ENCODE assay signal across 12 mouse cellular contexts in genomic region chr13:116514640-116515311, GRCm38 (mm10).
DNase-seq lines count a peak whose midpoint lies in the region; ATAC-seq and TF ChIP-seq lines count a peak whose summit lies in the region.
"Had no signal": no experiment of that assay in that cellular context is flagged by ENCODE, and none has a peak within 500 bp of the region (broad histone marks: within the 10 kb centered on the region; RNA-seq: fewer than 3 reads in every experiment).

No protein-coding gene starts in this region.

- H3K36me3 ChIP-seq in heart, embryonic 13.5 days = no peaks in the 10 kb centered on the region
- no peaks in the 10 kb centered on the region for H3K36me3 ChIP-seq in heart, adult 2 months (ENCODE audit: control insufficient read depth, insufficient read depth, low read length)
- H3K36me3 ChIP-seq in hindbrain, embryonic 11.5 days (ENCODE audit: control insufficient read depth, insufficient read depth, low read length) = no peaks in the 10 kb centered on the region
- no peaks in the 10 kb centered on the region for H3K36me3 ChIP-seq in midbrain, embryonic 15.5 days (replicated peaks)
- H3K36me3 ChIP-seq: lung, embryonic 15.5 days; stomach, embryonic 15.5 days had no signal

- no peak for DNase-seq in heart, adult 2 months
- DNase-seq in embryo, embryonic 11 days = peak; percentile 52
- DNase-seq in hindbrain, embryonic 11.5 days (ENCODE audit: low spot score) = peak; percentile 54
- DNase-seq in urinary bladder, adult 2 months (ENCODE audit: low spot score) = no peak
- no peak for DNase-seq in lung, adult 18-20 months
- DNase-seq in kidney, postnatal 4 days = no peak
- DNase-seq: cerebellum, adult 8-10 months; gastrocnemius, adult 2 months had no signal

- no peak for TF ChIP-seq EP300 in heart, adult 2 months (IDR thresholded peaks at IDR 0.05; ENCODE audit: insufficient read depth, low read depth, low read length)

- H3K27ac ChIP-seq in heart, embryonic 13.5 days (replicated peaks) = no peak overlapping the region
- no peak overlapping the region for H3K27ac ChIP-seq in heart, adult 2 months
- H3K27ac ChIP-seq in hindbrain, embryonic 11.5 days (ENCODE audit: low read depth, low read length) = no peak overlapping the region
- H3K27ac ChIP-seq in midbrain, embryonic 15.5 days = no peak overlapping the region
- H3K27ac ChIP-seq: gastrocnemius, adult 2 months; lung, embryonic 15.5 days; stomach, embryonic 15.5 days had no signal

- no peak for TF ChIP-seq CTCF in heart, adult 2 months (IDR thresholded peaks at IDR 0.05)

- H3K4me1 ChIP-seq in heart, embryonic 13.5 days = no peaks in the 10 kb centered on the region
- H3K4me1 ChIP-seq in heart, adult 2 months (ENCODE audit: control insufficient read depth, insufficient read depth, low read length) = no peaks in the 10 kb centered on the region
- H3K4me1 ChIP-seq in hindbrain, embryonic 11.5 days (replicated peaks; ENCODE audit: control insufficient read depth, insufficient read depth, low read length) = peaks cover 2% of the 10 kb centered on the region; the same call in 1 of the 2 replicates
- H3K4me1 ChIP-seq in midbrain, embryonic 15.5 days = peaks cover 10% of the 10 kb centered on the region; the same call in 1 of the 2 replicates
- H3K4me1 ChIP-seq: lung, embryonic 15.5 days; stomach, embryonic 15.5 days had no signal

- no peaks in the 10 kb centered on the region for H3K9me3 ChIP-seq in heart, embryonic 13.5 days
- H3K9me3 ChIP-seq in hindbrain, embryonic 11.5 days (ENCODE audit: control insufficient read depth, low read length) = no peaks in the 10 kb centered on the region
- H3K9me3 ChIP-seq in midbrain, embryonic 15.5 days = no peaks in the 10 kb centered on the region
- H3K9me3 ChIP-seq: lung, embryonic 15.5 days; stomach, embryonic 15.5 days had no signal

- no peak overlapping the region for H3K9ac ChIP-seq in heart, embryonic 13.5 days
- no peak overlapping the region for H3K9ac ChIP-seq in heart, adult 2 months (ENCODE audit: low read depth, low read length)
- no peak overlapping the region for H3K9ac ChIP-seq in hindbrain, embryonic 11.5 days (ENCODE audit: low read depth, low read length)
- H3K9ac ChIP-seq in midbrain, embryonic 15.5 days = peak overlapping the region; percentile 31; the same call in 1 of the 2 replicates
- H3K9ac ChIP-seq: lung, embryonic 15.5 days; stomach, embryonic 15.5 days had no signal

- peak overlapping the region; percentile 20; the same call in 1 of the 2 replicates for H3K4me3 ChIP-seq in heart, embryonic 13.5 days
- H3K4me3 ChIP-seq in heart, adult 2 months = no peak overlapping the region
- H3K4me3 ChIP-seq in hindbrain, embryonic 11.5 days (ENCODE audit: low read depth, low read length) = peak overlapping the region; percentile 8; the same call in 1 of the 2 replicates
- H3K4me3 ChIP-seq in midbrain, embryonic 15.5 days = peak overlapping the region; percentile 28
- H3K4me3 ChIP-seq: gastrocnemius, adult 2 months; lung, embryonic 15.5 days; stomach, embryonic 15.5 days had no signal

- H3K27me3 ChIP-seq in heart, embryonic 13.5 days (replicated peaks) = no peaks in the 10 kb centered on the region
- no peaks in the 10 kb centered on the region for H3K27me3 ChIP-seq in heart, adult 2 months (ENCODE audit: control insufficient read depth, insufficient read depth, low read length)
- H3K27me3 ChIP-seq in hindbrain, embryonic 11.5 days (ENCODE audit: control insufficient read depth, insufficient read depth, low read length) = no peaks in the 10 kb centered on the region
- H3K27me3 ChIP-seq in midbrain, embryonic 15.5 days (replicated peaks) = no peaks in the 10 kb centered on the region
- H3K27me3 ChIP-seq: lung, embryonic 15.5 days; stomach, embryonic 15.5 days had no signal

- intact Hi-C loops in heart, adult 2 months (cut with DNase I) = no loop called here

- ATAC-seq in heart, embryonic 13.5 days (ENCODE audit: extremely low read depth, insufficient number of reproducible peaks, low FRiP score, low TSS enrichment) = no peak
- ATAC-seq in hindbrain, embryonic 11.5 days (ENCODE audit: low FRiP score) = peak; percentile 90
- ATAC-seq in midbrain, embryonic 15.5 days (replicated peaks) = peak; percentile 90

- WGBS in heart, embryonic 13.5 days = 25% methylated on average over 13 of the region's 13 CpGs
- 30% methylated on average over 13 of the region's 13 CpGs for WGBS in heart, adult 2 months
- 5% methylated on average over 13 of the region's 13 CpGs for WGBS in hindbrain, embryonic 11.5 days
- WGBS in midbrain, embryonic 15.5 days = 3% methylated on average over 13 of the region's 13 CpGs

- no peak for TF ChIP-seq POLR2A in heart, adult 2 months (IDR thresholded peaks at IDR 0.05; ENCODE audit: insufficient read depth, low read depth, low read length)

- no peaks in the 10 kb centered on the region for H3K79me2 ChIP-seq in heart, adult 2 months (replicated peaks; ENCODE audit: control insufficient read depth, insufficient read depth, low read length)

- H3K4me2 ChIP-seq in heart, embryonic 13.5 days = peak overlapping the region; percentile 58
- peak overlapping the region; percentile 31 for H3K4me2 ChIP-seq in hindbrain, embryonic 11.5 days (replicated peaks; ENCODE audit: low read depth, low read length)
- peak overlapping the region; percentile 53 for H3K4me2 ChIP-seq in midbrain, embryonic 15.5 days
- H3K4me2 ChIP-seq: lung, embryonic 15.5 days; stomach, embryonic 15.5 days had no signal

Comparison
In these comparisons a context has a peak if more than half of its experiments do, and no peak if none do; other contexts are left out.
1. DNase-seq: peak in embryo, embryonic 11 days (single experiment) and hindbrain, embryonic 11.5 days (single experiment); none in heart, adult 2 months (0 of 2), urinary bladder, adult 2 months (single experiment), lung, adult 18-20 months (0 of 2) and kidney, postnatal 4 days (0 of 2).
2. Peak in every context shown above with its lines, with median percentiles within 50 percentile points of each other: H3K4me2 ChIP-seq.